Mouse (Mus musculus): ENCODE measurements around the gene Dgkh. TPM values are rescaled to one million over a fixed set of nuclear protein-coding genes. Genes with fewer than 3 reads are reported as not detected.

The Dgkh gene
- total and polyA plus RNA-seq, 2 experiments = 0.24 to 1.8 TPM

DNA sequence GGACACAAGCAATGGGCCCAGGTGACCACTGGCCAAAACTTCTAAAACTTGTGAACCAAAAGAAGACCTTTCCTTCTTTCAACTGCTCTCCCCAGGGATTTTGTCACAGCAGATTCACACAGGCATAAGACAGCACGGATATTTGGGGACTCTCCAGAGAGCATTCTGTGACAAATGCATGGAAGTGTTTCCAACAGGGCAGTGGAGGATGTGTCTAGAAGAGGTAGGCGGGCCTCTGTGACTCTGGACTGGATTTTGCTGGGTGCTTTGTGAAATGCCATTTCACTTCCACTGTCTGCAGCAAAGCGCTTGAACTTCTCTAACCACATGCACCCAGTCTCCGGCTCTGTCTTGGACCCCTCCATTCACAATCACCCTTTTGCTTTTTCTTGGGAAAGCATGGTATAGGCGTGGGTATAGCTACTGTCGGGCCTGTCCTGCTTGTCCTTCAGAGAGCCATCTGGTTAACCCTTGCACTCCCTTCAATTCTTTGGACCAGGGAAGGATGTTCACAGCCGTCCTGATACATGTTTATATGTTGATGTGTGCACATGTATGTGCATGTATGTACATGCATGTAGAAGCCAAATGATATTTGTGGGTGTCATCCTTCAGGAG lies 77.5 kb downstream of the Dgkh start:
- H3K4me1 ChIP-seq (ENCODE audit: control insufficient read depth, insufficient read depth, low read length) = no peaks in the 10 kb centered on the region
- no peaks in the 10 kb centered on the region for H3K79me2 ChIP-seq (ENCODE audit: control insufficient read depth, insufficient read depth, low read length)
- no peaks in the 10 kb centered on the region for H3K36me3 ChIP-seq (ENCODE audit: control insufficient read depth, insufficient read depth, low read length)
- no peak overlapping the region for H3K27ac ChIP-seq (replicated peaks; ENCODE audit: insufficient read depth, low read depth, low read length)
- 88% methylated on average over 7 of the region's 7 CpGs for WGBS
- H3K4me3 ChIP-seq (ENCODE audit: insufficient read depth, low read depth, low read length) = no peak overlapping the region
- no peak for TF ChIP-seq POLR2A (IDR thresholded peaks at IDR 0.05; ENCODE audit: extremely low read depth, insufficient read depth, low read length)
- TF ChIP-seq CTCF (IDR thresholded peaks at IDR 0.05; ENCODE audit: low read depth, low read length) = no peak
- DNase-seq (ENCODE audit: extremely low read depth, low read depth, low spot score) = no peak
- H3K9ac ChIP-seq (ENCODE audit: low read depth, low read length) = no peak overlapping the region
- H3K27me3 ChIP-seq (ENCODE audit: control insufficient read depth, insufficient read depth, low read length) = no peaks in the 10 kb centered on the region

GRCm38 (mm10) chr14:78654196-78654595 lies 78.4 kb downstream of the Dgkh start:
- Histone ChIP-seq H3K36me3 (ENCODE audit: control insufficient read depth, insufficient read depth, low read length) (no peaks in the 10 kb centered on the region), H3K4me3 (ENCODE audit: insufficient read depth, low read depth, low read length) (no peak overlapping the region), H3K9ac (ENCODE audit: low read depth, low read length) (no peak overlapping the region), H3K27me3 (ENCODE audit: control insufficient read depth, insufficient read depth, low read length) (no peaks in the 10 kb centered on the region), H3K27ac (replicated peaks; ENCODE audit: insufficient read depth, low read depth, low read length) (no peak overlapping the region), H3K79me2 (ENCODE audit: control insufficient read depth, insufficient read depth, low read length) (no peaks in the 10 kb centered on the region), H3K4me1 (ENCODE audit: control insufficient read depth, insufficient read depth, low read length) (no peaks in the 10 kb centered on the region)
- TF ChIP-seq POLR2A (IDR thresholded peaks at IDR 0.05; ENCODE audit: extremely low read depth, insufficient read depth, low read length) (no peak), CTCF (IDR thresholded peaks at IDR 0.05; ENCODE audit: low read depth, low read length) (no peak)
- no peak for DNase-seq (ENCODE audit: extremely low read depth, low read depth, low spot score)
- 89% methylated on average over 10 of the region's 10 CpGs for WGBS

DNA sequence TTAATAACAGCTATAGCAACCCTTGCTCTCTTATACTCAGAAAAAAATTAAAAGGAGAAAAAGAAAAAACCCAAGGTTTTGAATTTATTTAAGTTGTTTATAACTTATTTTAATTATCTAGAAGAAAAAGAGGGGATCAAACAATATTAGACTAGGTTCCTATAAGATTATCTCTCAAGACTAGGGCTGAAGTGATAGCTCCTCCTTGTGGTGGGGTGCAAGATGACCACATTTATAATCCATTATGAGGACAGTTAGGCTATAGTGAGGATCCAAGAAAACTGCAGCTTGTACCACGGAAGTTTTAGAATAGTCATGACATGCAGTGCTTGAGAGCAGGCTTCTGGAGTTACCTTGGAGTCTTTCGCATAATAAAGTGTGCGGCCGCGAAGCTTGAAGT lies 79.2 kb downstream of the Dgkh start:
- 95% methylated on average over 5 of the region's 5 CpGs for WGBS
- Histone ChIP-seq H3K27ac (replicated peaks; ENCODE audit: insufficient read depth, low read depth, low read length) (no peak overlapping the region), H3K79me2 (ENCODE audit: control insufficient read depth, insufficient read depth, low read length) (no peaks in the 10 kb centered on the region), H3K9ac (ENCODE audit: low read depth, low read length) (no peak overlapping the region), H3K27me3 (ENCODE audit: control insufficient read depth, insufficient read depth, low read length) (no peaks in the 10 kb centered on the region), H3K4me1 (ENCODE audit: control insufficient read depth, insufficient read depth, low read length) (no peaks in the 10 kb centered on the region), H3K36me3 (ENCODE audit: control insufficient read depth, insufficient read depth, low read length) (no peaks in the 10 kb centered on the region), H3K4me3 (ENCODE audit: insufficient read depth, low read depth, low read length) (no peak overlapping the region)
- TF ChIP-seq POLR2A (IDR thresholded peaks at IDR 0.05; ENCODE audit: extremely low read depth, insufficient read depth, low read length) (no peak), CTCF (IDR thresholded peaks at IDR 0.05; ENCODE audit: low read depth, low read length) (0 out of 2 replicates have a peak, but pooled peaks have one; percentile 22)
- DNase-seq (ENCODE audit: extremely low read depth, low read depth, low spot score) = no peak

GRCm38 (mm10) chr14:78651696-78652095 lies 80.9 kb downstream of the Dgkh start:
- no peak for TF ChIP-seq POLR2A (IDR thresholded peaks at IDR 0.05; ENCODE audit: extremely low read depth, insufficient read depth, low read length)
- no peak for TF ChIP-seq CTCF (IDR thresholded peaks at IDR 0.05; ENCODE audit: low read depth, low read length)
- no peak overlapping the region for H3K4me3 ChIP-seq (ENCODE audit: insufficient read depth, low read depth, low read length)

DNA sequence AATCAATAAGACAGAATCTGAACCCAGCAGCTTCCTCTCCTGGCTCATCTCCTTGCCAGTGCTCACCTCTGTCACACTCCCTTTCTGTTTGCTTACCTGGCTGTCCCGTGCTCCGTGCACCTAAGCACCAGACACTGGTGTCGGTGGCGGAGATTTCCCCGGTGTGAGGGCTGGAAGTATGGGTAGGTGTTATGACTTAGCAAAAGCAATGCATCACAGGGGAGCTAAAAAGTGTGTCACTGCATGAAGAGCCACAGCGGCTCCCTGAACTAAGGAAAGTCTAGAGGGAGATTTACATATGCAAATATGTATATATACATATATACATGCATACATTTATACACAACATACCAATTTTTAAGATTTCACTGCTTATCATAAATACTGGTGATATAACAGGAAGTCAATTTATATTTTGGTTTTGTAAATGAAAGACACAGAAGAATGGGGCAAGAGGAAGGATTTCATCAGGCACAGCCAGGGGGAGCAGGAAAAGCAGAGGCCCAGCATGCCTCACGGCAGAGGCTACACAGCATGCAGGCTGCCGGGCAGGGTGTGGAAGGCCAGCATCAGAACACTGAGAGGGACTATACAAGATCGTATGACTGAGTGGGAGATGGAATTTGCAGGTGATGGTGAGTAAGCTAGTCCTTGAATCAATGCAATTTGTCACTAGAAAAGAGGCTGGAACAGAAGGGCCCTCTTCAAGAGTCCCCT lies 82.0 kb downstream of the Dgkh start:
- Histone ChIP-seq H3K27me3 (ENCODE audit: control insufficient read depth, insufficient read depth, low read length) (no peaks in the 10 kb centered on the region), H3K79me2 (ENCODE audit: control insufficient read depth, insufficient read depth, low read length) (no peaks in the 10 kb centered on the region), H3K4me1 (ENCODE audit: control insufficient read depth, insufficient read depth, low read length) (no peaks in the 10 kb centered on the region; the same call in 1 of the 2 replicates), H3K27ac (replicated peaks; ENCODE audit: insufficient read depth, low read depth, low read length) (no peak overlapping the region), H3K4me3 (ENCODE audit: insufficient read depth, low read depth, low read length) (no peak overlapping the region), H3K9ac (ENCODE audit: low read depth, low read length) (no peak overlapping the region), H3K36me3 (ENCODE audit: control insufficient read depth, insufficient read depth, low read length) (no peaks in the 10 kb centered on the region)
- TF ChIP-seq CTCF (IDR thresholded peaks at IDR 0.05; ENCODE audit: low read depth, low read length) (no peak), POLR2A (IDR thresholded peaks at IDR 0.05; ENCODE audit: extremely low read depth, insufficient read depth, low read length) (no peak)
- DNase-seq (ENCODE audit: extremely low read depth, low read depth, low spot score) = no peak
- 73% methylated on average over 9 of the region's 9 CpGs for WGBS

More at GRCm38 (mm10) chr14:78651696-78652095, 80.9 kb downstream of the Dgkh start:
- Histone ChIP-seq H3K27me3 (ENCODE audit: control insufficient read depth, insufficient read depth, low read length) (no peaks in the 10 kb centered on the region), H3K27ac (replicated peaks; ENCODE audit: insufficient read depth, low read depth, low read length) (no peak overlapping the region), H3K36me3 (ENCODE audit: control insufficient read depth, insufficient read depth, low read length) (no peaks in the 10 kb centered on the region), H3K4me1 (ENCODE audit: control insufficient read depth, insufficient read depth, low read length) (no peaks in the 10 kb centered on the region), H3K9ac (ENCODE audit: low read depth, low read length) (no peak overlapping the region), H3K79me2 (ENCODE audit: control insufficient read depth, insufficient read depth, low read length) (no peaks in the 10 kb centered on the region)
- WGBS = 78% methylated on average over 7 of the region's 7 CpGs
- no peak for DNase-seq (ENCODE audit: extremely low read depth, low read depth, low spot score)
